Mouse (Mus musculus): Measurements from ENCODE around the gene Snx30. TPM values are rescaled to one million over a fixed set of nuclear protein-coding genes. Genes with fewer than 3 reads are reported as not detected.
A peak's percentile ranks its signal among the peaks of the same experiment; 100 is the strongest.

The Snx30 gene
- total RNA-seq, 2 experiments from 2014 or later, result 4.1 to 5.1 TPM

- DNase-seq (ENCODE audit: low spot score in 2 of 2), result no peak
These were observed 63.9 kb downstream of the Snx30 start for GRCm38 (mm10) chr4:59869488-59870057.

GRCm38 (mm10) chr4:59870433-59870832 is 64.8 kb downstream of the Snx30 start:
- DNase-seq (ENCODE audit: low spot score in 2 of 2), result no peak

GRCm38 (mm10) chr4:59870859-59871591 is 65.4 kb downstream of the Snx30 start:
- DNase-seq (ENCODE audit: low spot score in 2 of 2), result peak; percentile 69 to 71

- DNase-seq (ENCODE audit: low spot score in 2 of 2), result no peak
These were observed 67.6 kb downstream of the Snx30 start for GRCm38 (mm10) chr4:59873240-59873639.

GRCm38 (mm10) chr4:59873830-59874229 is 68.2 kb downstream of the Snx30 start:
- DNase-seq (ENCODE audit: low spot score in 2 of 2), result no peak

GRCm38 (mm10) chr4:59876570-59876969 is 70.9 kb downstream of the Snx30 start:
- no peak for DNase-seq (ENCODE audit: low spot score in 2 of 2)

- DNase-seq (ENCODE audit: low spot score in 2 of 2), result no peak
These were observed 71.4 kb downstream of the Snx30 start for GRCm38 (mm10) chr4:59877025-59877424.

GRCm38 (mm10) chr4:59878595-59878994 is 73.0 kb downstream of the Snx30 start:
- no peak for DNase-seq (ENCODE audit: low spot score in 2 of 2)

GRCm38 (mm10) chr4:59879444-59879843 is 73.8 kb downstream of the Snx30 start:
- no peak for DNase-seq (ENCODE audit: low spot score in 2 of 2)

GRCm38 (mm10) chr4:59880725-59881124 is 75.1 kb downstream of the Snx30 start:
- DNase-seq (ENCODE audit: low spot score in 2 of 2), result no peak

- DNase-seq (ENCODE audit: low spot score in 2 of 2), result no peak
These were observed 75.6 kb downstream of the Snx30 start for GRCm38 (mm10) chr4:59881210-59881609.

GRCm38 (mm10) chr4:59884136-59884696 is 78.6 kb downstream of the Snx30 start:
- no peak for DNase-seq (ENCODE audit: low spot score in 2 of 2)

- no peak for DNase-seq (ENCODE audit: low spot score in 2 of 2)
These were observed 80.6 kb downstream of the Snx30 start for GRCm38 (mm10) chr4:59886281-59886680.

- DNase-seq (ENCODE audit: low spot score in 2 of 2), result no peak
These were observed 81.4 kb downstream of the Snx30 start for GRCm38 (mm10) chr4:59887011-59887410.

- DNase-seq (ENCODE audit: low spot score in 2 of 2), result no peak
These were observed 82.4 kb downstream of the Snx30 start for GRCm38 (mm10) chr4:59888014-59888413.

- DNase-seq (ENCODE audit: low spot score in 2 of 2), result no peak
These were observed 84.5 kb downstream of the Snx30 start for GRCm38 (mm10) chr4:59890086-59890600.

GRCm38 (mm10) chr4:59891723-59892416 is 86.2 kb downstream of the Snx30 start:
- DNase-seq (ENCODE audit: low spot score in 2 of 2), result no peak

- DNase-seq (ENCODE audit: low spot score in 2 of 2), result no peak
These were observed 87.1 kb downstream of the Snx30 start for GRCm38 (mm10) chr4:59892731-59893130.

GRCm38 (mm10) chr4:59894415-59894814 is 88.8 kb downstream of the Snx30 start:
- no peak for DNase-seq (ENCODE audit: low spot score in 2 of 2)

- no peak for DNase-seq (ENCODE audit: low spot score in 2 of 2)
These were observed 89.4 kb downstream of the Snx30 start for GRCm38 (mm10) chr4:59894977-59895575.

- DNase-seq (ENCODE audit: low spot score in 2 of 2), result no peak
These were observed 90.4 kb downstream of the Snx30 start for GRCm38 (mm10) chr4:59896000-59896399.
